Mouse (Mus musculus) inflammation-experienced regulatory T-cells, adult 6 months (primary cell): ENCODE results near the gene Tmem175. TPM values are rescaled to one million over a fixed set of nuclear protein-coding genes. Genes with fewer than 3 reads are reported as not detected.
"Not testable (repeated sequence)": the region's sequence is repeated elsewhere in the genome, so short reads cannot be mapped to it uniquely, and the experiment has no call there.

Source experiments
- ATAC-seq: one replicate; pipeline ENCODE4 v1.8.0; 2017
- polyA plus RNA-seq, 3 experiments: library from polyadenylated mRNA; unstranded; fragments of 100-300 nt; shearing (Covaris generic); gene quantifications; one replicate each; pipeline ENCODE4 v1.2.1; 2017

The Tmem175 gene
- 10 to 100 TPM; 26.7 to 40.8 (median 39.5) TPM for polyA plus RNA-seq

- peak; percentile 96 for ATAC-seq
Observed at GRCm38 (mm10) chr5:108629634-108630483, at the start of gene Tmem175, which contains the start of gene Gak. Tmem175 (plus strand) TSS chr5:108629770. Gak (minus strand) TSS chr5:108629755.

DNA sequence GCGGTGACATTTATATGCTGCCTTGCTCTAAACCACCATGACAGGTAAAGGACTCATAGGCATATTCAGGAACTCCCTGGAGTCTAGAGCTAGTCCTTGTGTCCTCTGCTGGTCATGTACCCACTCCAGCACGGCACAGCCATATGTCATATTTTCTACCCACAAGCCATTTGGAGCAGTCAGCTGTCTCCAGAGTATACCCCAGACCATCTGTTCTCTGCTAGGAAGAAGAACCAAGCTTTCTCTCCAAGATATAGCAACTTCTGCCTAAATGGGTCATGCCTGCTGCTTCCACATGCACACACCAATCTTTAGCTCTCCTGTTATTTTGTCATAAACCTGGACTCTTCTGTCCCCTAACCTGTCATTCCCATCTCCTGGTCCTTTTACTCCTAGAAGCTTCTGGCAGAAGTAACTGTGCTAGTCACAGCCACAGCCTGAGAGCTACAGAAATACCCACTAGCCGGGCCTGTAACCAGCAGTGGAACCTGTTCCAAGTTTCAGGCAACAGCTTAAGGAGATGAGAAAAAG, 48.1 kb upstream of the Tmem175 start:
- no peak for ATAC-seq

GRCm38 (mm10) chr5:108599923-108600322, 29.6 kb upstream of the Tmem175 start:
- no peak for ATAC-seq

DNA sequence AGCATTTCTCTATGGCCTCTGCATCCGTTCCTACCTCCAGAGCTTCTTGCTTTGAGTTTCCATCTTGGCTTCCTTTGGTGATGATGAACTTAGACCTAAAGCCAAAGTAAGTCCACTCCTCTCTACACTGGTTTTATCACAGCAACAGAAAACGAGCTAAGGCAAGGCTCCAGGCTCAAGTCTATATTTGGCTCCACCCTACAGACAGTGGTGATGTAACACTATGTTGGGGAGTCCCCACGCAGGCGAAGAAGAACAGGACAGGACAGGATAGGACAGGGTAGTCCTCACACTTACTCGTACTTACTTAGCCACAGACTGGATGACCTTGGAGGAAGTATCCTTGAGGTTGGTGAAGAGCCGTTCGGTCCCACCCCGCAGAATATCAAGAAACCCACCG, 27.0 kb upstream of the Tmem175 start:
- ATAC-seq: no peak

GRCm38 (mm10) chr5:108610426-108610825, 19.1 kb upstream of the Tmem175 start:
- no peak for ATAC-seq

- no peak for ATAC-seq
Observed at GRCm38 (mm10) chr5:108621870-108622269, 7.7 kb upstream of the Tmem175 start.

DNA sequence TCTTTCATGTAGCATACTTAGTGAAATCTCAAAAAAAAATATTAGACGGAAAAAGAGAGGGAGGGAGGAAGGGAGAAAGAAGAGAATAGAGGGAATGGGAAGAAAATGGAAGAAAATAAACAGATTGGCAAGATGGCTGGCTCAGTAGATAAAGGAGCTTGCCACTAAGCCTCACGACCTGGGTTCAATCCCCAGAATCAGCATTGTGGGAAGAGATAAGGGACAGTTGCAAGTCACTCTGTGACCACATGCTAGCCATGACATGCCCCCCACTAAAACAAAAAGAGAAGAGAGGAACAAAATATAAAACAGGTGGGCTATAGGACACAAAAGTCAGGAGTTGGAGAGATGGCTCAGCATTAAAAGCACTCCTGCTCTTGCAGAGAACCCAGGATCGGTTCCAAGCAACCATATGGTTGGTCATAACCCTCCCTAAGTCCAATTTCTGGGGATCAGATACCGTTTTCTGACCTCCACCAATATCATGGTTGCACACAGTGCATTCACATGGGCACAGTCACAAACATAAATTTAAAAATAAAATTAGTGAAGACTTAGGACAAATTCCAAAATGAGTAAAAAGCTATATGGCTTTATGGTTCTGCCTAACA, 3.4 kb upstream of the Tmem175 start:
- ATAC-seq: no peak

DNA sequence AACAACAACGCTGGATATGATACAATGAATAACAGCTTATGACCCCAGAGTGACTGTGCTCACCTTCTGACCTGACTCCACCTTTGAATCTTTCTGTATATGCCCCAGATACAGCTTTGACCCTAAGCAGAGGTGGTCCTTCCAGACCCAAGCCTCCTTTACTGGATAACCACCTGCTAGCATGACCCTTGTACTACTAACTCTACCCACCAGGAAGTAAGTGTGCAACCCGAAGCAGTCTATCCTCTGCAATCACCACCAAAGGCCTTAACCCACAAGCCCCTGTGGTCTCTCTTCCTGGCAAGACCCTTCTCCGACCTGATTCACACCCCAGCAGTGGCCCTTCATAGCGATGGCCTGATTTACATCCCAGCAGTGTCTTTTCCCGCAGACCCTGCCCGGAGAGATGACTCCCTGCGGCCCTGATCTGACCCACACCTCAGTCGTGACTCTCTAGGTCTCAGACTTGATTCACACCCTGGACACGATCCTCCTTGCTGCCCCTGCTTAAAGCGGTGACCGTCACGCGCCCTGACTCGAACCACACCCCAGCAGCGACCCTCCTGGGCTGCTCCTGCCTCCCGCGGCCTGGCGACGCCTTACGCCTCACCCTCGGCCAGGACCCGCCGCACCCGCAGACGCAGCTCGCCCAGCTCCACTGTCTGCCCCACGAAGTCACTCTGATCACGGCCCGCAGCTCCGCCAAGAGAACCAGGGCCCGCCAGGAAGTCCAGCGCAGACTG, 508 bp upstream of the Tmem175 start:
- ATAC-seq: peak; percentile 42

GRCm38 (mm10) chr5:108633676-108634075, 4.1 kb downstream of the Tmem175 start:
- ATAC-seq: no peak

GRCm38 (mm10) chr5:108634088-108634487, 4.5 kb downstream of the Tmem175 start:
- not testable (repeated sequence) for ATAC-seq

DNA sequence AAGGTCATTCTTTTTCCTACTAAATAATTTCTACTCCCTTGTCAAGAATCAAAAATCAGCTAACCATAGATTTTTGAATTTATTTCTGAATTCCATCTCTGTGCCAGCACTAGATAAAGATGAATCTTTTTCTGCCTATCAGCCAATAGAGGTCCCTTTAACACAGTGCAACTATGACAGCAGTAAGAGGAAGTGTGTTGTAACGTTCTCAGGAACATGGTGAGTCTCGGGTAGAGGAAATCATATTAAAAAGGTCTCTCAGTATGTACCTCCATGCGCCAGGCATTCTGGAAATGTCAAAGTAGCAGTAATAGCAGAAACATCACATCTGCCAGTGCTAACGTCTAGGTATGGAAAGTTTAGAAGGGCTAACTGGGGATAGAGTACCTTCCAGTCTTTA, 6.6 kb downstream of the Tmem175 start:
- ATAC-seq: no peak

- no peak for ATAC-seq
Observed at GRCm38 (mm10) chr5:108643674-108644073, 14.1 kb downstream of the Tmem175 start.

GRCm38 (mm10) chr5:108645651-108646342, 16.2 kb downstream of the Tmem175 start:
- ATAC-seq: no peak

DNA sequence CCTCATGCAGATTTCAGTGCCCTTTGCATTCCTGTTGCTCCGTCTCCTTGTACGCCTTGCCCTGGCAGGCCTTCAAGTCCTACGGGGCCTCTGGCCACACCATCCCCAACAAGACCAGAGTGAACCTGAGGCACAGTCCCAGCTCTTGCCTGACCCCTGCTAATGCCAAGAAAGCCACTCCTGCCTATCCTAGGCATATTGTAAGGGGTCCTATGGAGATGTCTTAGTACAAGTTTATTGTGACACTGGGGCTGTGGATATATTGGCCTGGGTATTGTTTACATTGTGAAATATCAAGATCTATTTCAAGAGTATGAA, 16.7 kb downstream of the Tmem175 start:
- ATAC-seq: no peak

- no peak for ATAC-seq
Observed at GRCm38 (mm10) chr5:108647311-108647710, 17.7 kb downstream of the Tmem175 start.

DNA sequence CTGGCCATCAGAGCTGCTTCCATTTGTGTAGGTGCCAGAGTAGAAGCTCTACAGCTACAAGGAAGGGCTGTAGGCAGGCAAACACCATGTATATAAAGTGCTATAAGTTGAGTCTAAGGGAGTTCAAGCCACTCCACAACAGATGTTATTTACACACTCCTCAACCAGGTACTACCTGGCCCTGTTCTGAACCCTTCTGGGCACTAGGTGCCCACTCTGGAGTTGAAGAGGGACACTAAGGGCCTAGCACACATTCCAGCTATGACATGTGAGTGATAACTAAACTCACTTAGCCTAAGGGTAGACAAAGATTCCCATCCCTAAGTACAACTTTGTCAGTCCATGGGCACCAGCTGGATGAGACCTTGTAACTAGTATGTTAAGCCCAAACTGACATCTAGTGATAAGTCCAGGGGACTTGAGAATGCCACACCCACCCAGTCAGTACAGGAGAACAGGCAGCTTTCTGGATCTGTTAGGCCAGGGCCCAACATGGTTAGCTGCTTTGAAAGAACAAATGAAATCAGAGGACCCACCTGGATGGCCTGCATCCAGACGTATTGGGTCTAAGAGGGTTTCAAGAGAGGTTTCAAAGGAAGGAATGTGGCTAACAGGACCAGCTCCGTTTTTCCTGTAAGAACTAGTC, 18.4 kb downstream of the Tmem175 start:
- ATAC-seq: no peak

- no peak for ATAC-seq
Observed at GRCm38 (mm10) chr5:108648937-108649576, 19.5 kb downstream of the Tmem175 start.

DNA sequence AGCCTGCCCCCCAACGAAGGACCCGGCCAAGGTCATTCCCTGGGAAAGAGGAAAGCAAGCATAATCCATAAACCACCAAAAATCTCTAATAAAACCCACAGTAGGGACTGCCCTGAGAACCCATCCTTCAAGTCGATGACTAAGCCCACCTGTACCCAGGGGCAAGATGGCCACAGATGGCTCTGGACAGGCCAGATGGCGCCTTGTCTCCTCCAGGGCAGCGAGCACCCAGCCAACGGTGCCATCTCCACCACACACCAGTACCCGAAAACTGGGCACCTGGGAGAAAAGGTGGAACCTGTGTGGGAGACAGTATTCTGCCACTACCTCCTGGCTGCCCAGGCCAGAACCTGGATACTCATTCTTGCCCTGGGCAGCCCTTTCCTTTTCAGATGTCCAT, 20.8 kb downstream of the Tmem175 start:
- ATAC-seq: no peak

DNA sequence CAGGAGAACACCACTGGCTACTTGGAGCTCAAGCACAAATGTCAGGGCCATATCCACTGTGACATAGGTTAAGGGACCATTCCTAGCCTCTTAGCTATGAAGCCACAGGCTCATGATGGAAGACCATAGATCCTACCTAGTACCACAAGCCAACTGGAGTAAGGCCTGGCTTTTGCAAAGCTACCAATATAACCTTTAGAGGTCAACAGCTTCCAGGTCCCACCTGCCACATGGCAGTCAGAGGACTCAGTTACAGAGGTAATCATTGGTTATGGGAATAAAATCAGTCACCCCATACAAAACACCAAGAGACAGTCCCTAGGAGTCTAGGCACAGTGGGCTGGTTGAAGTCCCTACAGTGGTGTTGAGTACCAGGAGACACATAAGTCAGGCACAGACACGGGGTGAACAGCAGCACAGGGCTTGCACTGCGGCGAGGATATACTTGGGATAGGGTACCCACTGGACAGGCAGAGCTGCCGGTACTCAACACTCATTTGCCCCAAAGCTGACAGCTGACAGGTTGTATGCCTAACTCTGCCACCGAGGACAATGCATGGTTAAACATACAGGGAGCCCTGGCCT, 21.7 kb downstream of the Tmem175 start:
- ATAC-seq: no peak

GRCm38 (mm10) chr5:108651823-108652222, 22.3 kb downstream of the Tmem175 start:
- ATAC-seq: peak; percentile 95

DNA sequence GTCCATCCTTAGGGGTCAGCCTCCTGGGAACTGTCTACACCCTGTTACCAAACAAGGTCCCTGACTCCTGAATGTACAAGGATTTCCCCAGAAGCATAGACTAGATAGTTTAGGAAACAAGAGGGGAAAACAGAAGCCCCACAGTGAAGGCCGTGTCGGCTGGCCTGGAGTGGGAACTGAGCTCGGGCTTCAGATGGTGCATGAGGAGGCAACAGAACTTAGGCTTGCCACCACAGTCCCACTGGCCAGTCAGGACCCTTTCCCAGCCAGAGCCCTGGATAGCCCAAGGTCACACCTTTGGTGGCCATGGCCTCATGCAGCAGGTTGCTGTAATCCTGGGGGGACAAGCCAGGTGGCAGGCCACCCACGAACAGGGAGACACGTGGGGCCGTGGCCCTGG, 23.8 kb downstream of the Tmem175 start:
- no peak for ATAC-seq
